Mouse (Mus musculus): ENCODE results near the gene Kif24.

Gene Kif24

DNA sequence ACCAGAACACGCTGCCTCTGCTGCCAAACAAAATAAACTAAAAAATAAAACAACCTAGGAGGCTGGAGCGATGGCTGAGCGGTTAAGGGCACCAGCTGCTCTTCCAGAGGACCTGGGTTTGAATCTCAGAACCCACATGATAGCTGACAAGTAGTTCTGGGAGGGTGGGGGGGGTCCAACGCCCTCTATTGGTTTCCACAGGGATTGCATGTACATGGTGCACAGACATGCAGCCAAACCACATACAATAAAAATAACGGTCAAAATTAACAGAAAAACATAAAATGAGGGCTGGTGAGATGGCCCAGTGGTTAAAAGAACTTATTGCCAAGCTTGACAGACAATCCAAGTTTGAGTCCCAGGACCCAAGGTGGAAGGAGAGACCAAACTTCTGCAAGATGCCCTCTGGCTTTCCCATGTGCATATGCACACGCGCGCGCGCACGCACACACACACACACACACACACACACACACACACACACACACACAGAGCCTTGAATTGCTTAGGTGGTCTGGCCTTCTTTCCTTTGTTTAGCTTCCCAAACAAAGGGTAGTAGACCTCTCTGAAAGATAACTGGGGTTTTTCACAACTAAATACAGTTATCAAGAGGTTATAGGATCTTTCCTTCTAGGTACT lies 123.7 kb downstream of the Kif24 start:
- DNase-seq: no peak
